Mouse (Mus musculus): Measurements from ENCODE around the gene Dennd4b. TPM values are rescaled to one million over a fixed set of nuclear protein-coding genes. Genes with fewer than 3 reads are reported as not detected.

The Dennd4b gene
- total and polyA plus RNA-seq, 3 experiments = 35.7 to 45.6 (median 36.5) TPM

DNA sequence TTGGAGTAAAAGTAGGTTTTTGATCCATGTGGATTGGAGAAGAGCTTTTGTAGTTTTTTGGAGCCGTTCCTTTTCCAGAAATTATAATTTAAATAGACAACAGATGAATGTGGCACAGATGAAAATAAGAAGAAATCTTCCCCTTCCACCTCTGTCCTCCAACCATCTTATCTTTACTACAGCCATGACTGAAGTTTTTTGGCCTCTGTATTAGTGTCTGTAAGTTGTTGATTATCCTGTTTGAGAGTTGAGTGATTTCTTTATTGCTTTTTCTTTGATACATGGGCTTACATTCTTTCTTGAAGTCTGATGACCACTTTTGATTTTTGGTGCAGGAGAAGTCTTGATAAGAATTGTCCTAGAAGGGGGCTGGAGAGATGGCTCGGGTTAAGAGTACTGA lies 29.7 kb downstream of the Dennd4b start:
- Histone ChIP-seq H3K4me1 (ENCODE audit: control insufficient read depth, insufficient read depth, low read length) (peaks cover 7% of the 10 kb centered on the region), H3K36me3 (ENCODE audit: control insufficient read depth, insufficient read depth, low read length) (peaks cover 30% of the 10 kb centered on the region), H3K9ac (ENCODE audit: low read depth, low read length) (no peak overlapping the region), H3K27ac (no peak overlapping the region), H3K27me3 (ENCODE audit: control insufficient read depth, insufficient read depth, low read length) (no peaks in the 10 kb centered on the region), H3K79me2 (replicated peaks; ENCODE audit: control insufficient read depth, insufficient read depth, low read length) (peaks cover 9% of the 10 kb centered on the region), H3K4me3 (peak overlapping the region; percentile 73)
- TF ChIP-seq POLR2A (IDR thresholded peaks at IDR 0.05; ENCODE audit: insufficient read depth, low read depth, low read length) (no peak), EP300 (IDR thresholded peaks at IDR 0.05; ENCODE audit: insufficient read depth, low read depth, low read length) (no peak), CTCF (IDR thresholded peaks at IDR 0.05) (no peak)
- WGBS = 38% methylated on average over 2 of the region's 2 CpGs
- no peak for DNase-seq
- intact Hi-C loops (cut with DNase I) = loop anchor here (5.0 to 10.0 kb wide), 2 partner anchors 48 to 170 kb away; partner anchors contain the start of gene Npr1

DNA sequence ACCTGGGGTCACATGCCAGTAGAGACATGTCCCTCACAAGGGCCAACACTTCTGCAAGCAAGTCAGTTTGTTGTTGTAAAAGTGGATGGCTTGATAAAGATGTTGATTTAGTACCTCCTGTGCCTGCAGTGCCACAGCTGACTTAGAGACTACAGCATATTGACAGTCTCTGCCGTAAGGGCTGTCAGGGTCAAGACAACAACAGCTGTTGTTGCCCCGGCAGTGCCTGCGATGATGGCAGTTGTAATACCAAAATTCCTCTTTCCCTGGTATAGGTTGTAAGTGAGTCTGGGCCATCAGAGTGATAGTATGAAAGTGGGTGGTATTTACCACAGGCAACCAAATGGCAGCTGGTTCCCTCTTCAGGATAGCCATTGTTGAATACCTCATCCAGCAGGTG lies 40.8 kb downstream of the Dennd4b start:
- 64% methylated on average over 3 of the region's 3 CpGs for WGBS
- H3K4me3 ChIP-seq = no peak overlapping the region
- peaks cover 4% of the 10 kb centered on the region for H3K79me2 ChIP-seq (replicated peaks; ENCODE audit: control insufficient read depth, insufficient read depth, low read length)
- DNase-seq = no peak
- intact Hi-C loops (cut with DNase I) = no loop called here
- TF ChIP-seq POLR2A (IDR thresholded peaks at IDR 0.05; ENCODE audit: insufficient read depth, low read depth, low read length) (no peak), EP300 (IDR thresholded peaks at IDR 0.05; ENCODE audit: insufficient read depth, low read depth, low read length) (no peak)
- peaks cover 6% of the 10 kb centered on the region for H3K36me3 ChIP-seq (ENCODE audit: control insufficient read depth, insufficient read depth, low read length)
- H3K4me1 ChIP-seq (ENCODE audit: control insufficient read depth, insufficient read depth, low read length) = no peaks in the 10 kb centered on the region; the same call in none of the 2 replicates
- H3K27me3 ChIP-seq (ENCODE audit: control insufficient read depth, insufficient read depth, low read length) = no peaks in the 10 kb centered on the region
- H3K27ac ChIP-seq = no peak overlapping the region
- no peak overlapping the region for H3K9ac ChIP-seq (ENCODE audit: low read depth, low read length)

DNA sequence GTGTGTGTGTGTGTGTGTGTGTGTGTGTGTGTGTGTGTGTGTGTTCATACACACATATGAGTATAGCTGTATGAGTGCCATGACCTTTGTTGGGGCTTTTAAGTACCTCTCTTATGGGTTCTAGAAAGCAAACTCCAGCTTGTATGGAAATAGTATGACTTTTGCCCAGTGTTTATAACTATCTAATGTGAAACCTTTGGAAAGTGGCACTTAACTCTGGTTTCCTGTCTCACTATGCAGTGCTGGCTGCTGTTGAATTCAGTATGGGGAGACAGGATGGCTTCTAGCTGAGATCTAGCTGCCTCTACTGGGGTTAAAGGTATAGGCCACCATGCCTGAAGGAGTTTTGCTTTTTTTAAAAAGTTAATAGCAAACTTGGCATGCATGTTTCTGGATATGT lies 44.6 kb downstream of the Dennd4b start:
- no peak overlapping the region for H3K9ac ChIP-seq (ENCODE audit: low read depth, low read length)
- intact Hi-C loops (cut with DNase I) = no loop called here

DNA sequence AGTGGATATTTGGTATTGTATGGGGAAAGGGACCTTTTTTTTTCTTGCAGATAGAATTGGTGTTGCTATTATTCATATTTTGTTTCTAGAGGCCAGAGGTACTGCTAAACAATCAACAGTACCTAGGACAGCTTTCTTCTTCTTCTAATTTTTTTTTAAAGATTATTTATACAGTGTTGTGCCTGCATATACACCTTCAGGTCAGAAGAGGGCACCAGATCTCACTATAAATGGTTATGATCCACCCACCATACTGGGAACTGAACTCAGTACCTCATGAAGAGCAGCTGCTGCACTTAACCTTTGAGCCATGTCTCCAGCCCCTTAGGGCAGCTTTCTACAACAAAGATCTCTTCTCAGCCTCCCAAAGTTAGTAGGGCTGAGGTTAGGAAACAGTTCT lies 48.4 kb downstream of the Dennd4b start:
- H3K27me3 ChIP-seq (ENCODE audit: control insufficient read depth, insufficient read depth, low read length) = no peaks in the 10 kb centered on the region
- H3K36me3 ChIP-seq (ENCODE audit: control insufficient read depth, insufficient read depth, low read length) = peaks cover 3% of the 10 kb centered on the region
- no peak for DNase-seq
- no peak overlapping the region for H3K9ac ChIP-seq (ENCODE audit: low read depth, low read length)
- H3K79me2 ChIP-seq (replicated peaks; ENCODE audit: control insufficient read depth, insufficient read depth, low read length) = peaks cover 4% of the 10 kb centered on the region
- TF ChIP-seq EP300 (IDR thresholded peaks at IDR 0.05; ENCODE audit: insufficient read depth, low read depth, low read length) = no peak
- no peak for TF ChIP-seq POLR2A (IDR thresholded peaks at IDR 0.05; ENCODE audit: insufficient read depth, low read depth, low read length)
- TF ChIP-seq CTCF (IDR thresholded peaks at IDR 0.05) = peak; percentile 68
- H3K4me1 ChIP-seq (ENCODE audit: control insufficient read depth, insufficient read depth, low read length) = no peaks in the 10 kb centered on the region; the same call in 1 of the 2 replicates
- no peak overlapping the region for H3K4me3 ChIP-seq
- H3K27ac ChIP-seq = no peak overlapping the region
- intact Hi-C loops (cut with DNase I) = no loop called here

More for the DNA sequence above, 44.6 kb downstream of the Dennd4b start:
- Histone ChIP-seq H3K79me2 (replicated peaks; ENCODE audit: control insufficient read depth, insufficient read depth, low read length) (peaks cover 5% of the 10 kb centered on the region), H3K27me3 (ENCODE audit: control insufficient read depth, insufficient read depth, low read length) (no peaks in the 10 kb centered on the region), H3K4me1 (ENCODE audit: control insufficient read depth, insufficient read depth, low read length) (no peaks in the 10 kb centered on the region; the same call in none of the 2 replicates), H3K36me3 (ENCODE audit: control insufficient read depth, insufficient read depth, low read length) (peaks cover 6% of the 10 kb centered on the region), H3K27ac (no peak overlapping the region), H3K4me3 (no peak overlapping the region)
- no peak for DNase-seq
- TF ChIP-seq EP300 (IDR thresholded peaks at IDR 0.05; ENCODE audit: insufficient read depth, low read depth, low read length) (no peak), CTCF (IDR thresholded peaks at IDR 0.05) (no peak), POLR2A (IDR thresholded peaks at IDR 0.05; ENCODE audit: insufficient read depth, low read depth, low read length) (no peak)

DNA sequence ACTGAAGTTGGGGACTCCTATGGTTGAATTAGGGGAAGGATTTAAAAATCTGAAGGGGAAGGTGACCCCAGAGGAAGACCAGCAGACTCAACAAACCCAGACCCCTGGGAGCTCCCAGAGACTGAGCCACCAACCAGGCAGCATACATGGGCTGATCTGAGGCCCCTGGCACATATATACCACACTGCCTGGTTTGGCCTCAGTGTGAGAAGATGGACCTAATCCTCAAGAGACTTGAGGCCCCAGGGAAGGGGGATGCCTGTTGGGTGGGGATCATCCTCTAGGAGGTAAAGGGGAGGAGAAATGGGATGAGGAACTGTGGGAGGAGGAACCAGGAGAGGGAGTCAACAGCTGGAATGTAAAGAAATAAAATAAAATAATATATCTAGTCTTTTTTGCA lies 49.3 kb downstream of the Dennd4b start:
- Histone ChIP-seq H3K4me3 (no peak overlapping the region), H3K9ac (ENCODE audit: low read depth, low read length) (no peak overlapping the region), H3K27me3 (ENCODE audit: control insufficient read depth, insufficient read depth, low read length) (no peaks in the 10 kb centered on the region), H3K79me2 (replicated peaks; ENCODE audit: control insufficient read depth, insufficient read depth, low read length) (peaks cover 5% of the 10 kb centered on the region), H3K27ac (no peak overlapping the region), H3K36me3 (ENCODE audit: control insufficient read depth, insufficient read depth, low read length) (peaks cover 3% of the 10 kb centered on the region; the same call in 1 of the 2 replicates), H3K4me1 (ENCODE audit: control insufficient read depth, insufficient read depth, low read length) (no peaks in the 10 kb centered on the region; the same call in 1 of the 2 replicates)
- no peak for DNase-seq
- intact Hi-C loops (cut with DNase I) = no loop called here
- TF ChIP-seq EP300 (IDR thresholded peaks at IDR 0.05; ENCODE audit: insufficient read depth, low read depth, low read length) = no peak
- TF ChIP-seq CTCF (IDR thresholded peaks at IDR 0.05) = no peak
- TF ChIP-seq POLR2A (IDR thresholded peaks at IDR 0.05; ENCODE audit: insufficient read depth, low read depth, low read length) = no peak

DNA sequence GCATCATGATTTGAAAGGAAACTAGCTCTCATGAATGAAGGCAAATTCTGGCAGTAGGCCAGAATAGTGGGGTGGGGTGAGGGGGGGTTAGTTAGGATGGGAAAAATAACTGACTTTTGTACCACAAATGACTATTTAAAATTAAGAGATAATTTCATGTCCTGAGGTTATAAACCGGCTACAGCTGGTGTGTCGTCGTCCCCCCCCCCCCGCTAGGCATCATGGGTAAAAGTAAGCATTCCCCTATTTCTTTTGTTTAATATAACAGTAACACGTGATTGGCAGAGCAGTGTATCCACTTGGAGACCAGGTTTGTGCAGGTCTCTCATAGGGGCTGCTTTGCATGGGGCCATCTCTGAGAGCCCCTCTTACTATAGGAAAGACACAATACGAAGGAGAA lies 57.3 kb downstream of the Dennd4b start:
- Histone ChIP-seq H3K4me3 (no peak overlapping the region), H3K36me3 (ENCODE audit: control insufficient read depth, insufficient read depth, low read length) (peaks cover 12% of the 10 kb centered on the region), H3K27ac (no peak overlapping the region), H3K79me2 (replicated peaks; ENCODE audit: control insufficient read depth, insufficient read depth, low read length) (peaks cover 7% of the 10 kb centered on the region), H3K9ac (ENCODE audit: low read depth, low read length) (no peak overlapping the region), H3K27me3 (ENCODE audit: control insufficient read depth, insufficient read depth, low read length) (no peaks in the 10 kb centered on the region), H3K4me1 (ENCODE audit: control insufficient read depth, insufficient read depth, low read length) (peaks cover 5% of the 10 kb centered on the region)
- DNase-seq = no peak
- WGBS = 15% methylated on average over 6 of the region's 6 CpGs
- intact Hi-C loops (cut with DNase I) = no loop called here
- TF ChIP-seq POLR2A (IDR thresholded peaks at IDR 0.05; ENCODE audit: insufficient read depth, low read depth, low read length) (no peak), CTCF (IDR thresholded peaks at IDR 0.05) (no peak), EP300 (IDR thresholded peaks at IDR 0.05; ENCODE audit: insufficient read depth, low read depth, low read length) (no peak)
